Mouse (Mus musculus) hindbrain, embryonic 16.5 days (tissue): ENCODE measurements at regions not wholly inside any gene's neighbourhood (a gene's known extent, or its start where the extent isn't known, plus 50 kb on each side); places are given as distances from the start of the nearest gene placed in this dataset.

Source experiments
- ATAC-seq: fragments of 200-750 bp; cut with Nextera tagmentation; 2 replicates; pipeline ENCODE4 v1.8.0; 2017; ENCODE audit warnings: moderate TSS enrichment, moderate library complexity
- H3K27ac ChIP-seq: fragments of 300-500 bp; sonication (generic); 2 replicates; pipeline ENCODE4 v1.5.1; 2014; ENCODE audit warnings: low read depth, mild to moderate bottlenecking, control low read depth, low read length, moderate library complexity
- H3K27me3 ChIP-seq: fragments of 300-500 bp; sonication (generic); replicated peaks from 2 replicates; pipeline ENCODE4 v1.6.1; 2014; ENCODE audit warnings: low read length; ENCODE audit not compliant: control insufficient read depth, insufficient read depth
- H3K36me3 ChIP-seq: fragments of 300-500 bp; sonication (generic); 2 replicates; pipeline ENCODE4 v1.6.1; 2014; ENCODE audit warnings: mild to moderate bottlenecking, low read length, moderate library complexity, mixed read lengths; ENCODE audit not compliant: control insufficient read depth, insufficient read depth
- H3K4me1 ChIP-seq: fragments of 300-500 bp; sonication (generic); 2 replicates; pipeline ENCODE4 v1.6.1; 2014; ENCODE audit warnings: low read depth, low read length; ENCODE audit not compliant: control insufficient read depth, insufficient read depth
- H3K4me2 ChIP-seq: fragments of 300-500 bp; sonication (generic); 2 replicates; pipeline ENCODE4 v1.6.1; 2014; ENCODE audit warnings: mild to moderate bottlenecking, low read length, control low read depth, moderate library complexity
- H3K4me3 ChIP-seq: fragments of 300-500 bp; sonication (generic); 2 replicates; pipeline ENCODE4 v1.5.1; 2014; ENCODE audit warnings: mild to moderate bottlenecking, low read length, control low read depth, moderate library complexity
- H3K9ac ChIP-seq: fragments of 300-500 bp; sonication (generic); 2 replicates; pipeline ENCODE4 v1.6.1; 2014; ENCODE audit warnings: low read depth, mild to moderate bottlenecking, control low read depth, low read length, moderate library complexity
- H3K9me3 ChIP-seq: fragments of 300-500 bp; sonication (generic); 2 replicates; pipeline ENCODE4 v1.6.1; 2014; ENCODE audit warnings: mild to moderate bottlenecking, low read length, moderate library complexity; ENCODE audit not compliant: control insufficient read depth
- WGBS: fragments of 180-500 bp; shearing (Covaris S2); extraction: QIAGEN DNeasy Blood & Tissue Kit; methylation state at CpG from one replicate; pipeline ENCODE4 v1.1.7; 2014; 5-methylcytosine and 5-hydroxymethylcytosine counted together

DNA sequence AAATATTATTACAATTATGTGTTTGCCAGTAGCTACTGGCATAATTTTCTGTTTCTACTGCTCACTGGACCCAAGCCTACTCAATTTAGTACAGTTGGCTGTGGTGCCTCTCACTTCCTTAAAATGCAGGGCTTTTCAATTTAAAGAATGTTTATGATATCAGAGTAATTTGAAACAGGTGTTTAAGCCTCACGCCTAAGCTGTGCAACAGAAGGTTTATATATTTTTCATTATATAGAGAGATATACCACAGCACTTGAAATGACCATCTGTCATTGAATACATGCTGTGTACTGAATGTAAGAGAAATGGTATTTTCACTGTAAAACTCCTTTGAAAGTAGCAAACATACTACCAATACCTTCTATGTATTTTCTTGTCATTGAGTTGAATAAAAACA lies 376.8 kb downstream of the Otol1 start:
- H3K27me3 ChIP-seq = no peaks in the 10 kb centered on the region
- no peak overlapping the region for H3K9ac ChIP-seq
- no peaks in the 10 kb centered on the region for H3K9me3 ChIP-seq
- no peak overlapping the region for H3K27ac ChIP-seq
- ATAC-seq = no peak
- no peak overlapping the region for H3K4me2 ChIP-seq
- WGBS = 83% methylated on average over 1 of the region's 1 CpGs
- no peaks in the 10 kb centered on the region for H3K4me1 ChIP-seq
- H3K36me3 ChIP-seq = no peaks in the 10 kb centered on the region
- H3K4me3 ChIP-seq = no peak overlapping the region

DNA sequence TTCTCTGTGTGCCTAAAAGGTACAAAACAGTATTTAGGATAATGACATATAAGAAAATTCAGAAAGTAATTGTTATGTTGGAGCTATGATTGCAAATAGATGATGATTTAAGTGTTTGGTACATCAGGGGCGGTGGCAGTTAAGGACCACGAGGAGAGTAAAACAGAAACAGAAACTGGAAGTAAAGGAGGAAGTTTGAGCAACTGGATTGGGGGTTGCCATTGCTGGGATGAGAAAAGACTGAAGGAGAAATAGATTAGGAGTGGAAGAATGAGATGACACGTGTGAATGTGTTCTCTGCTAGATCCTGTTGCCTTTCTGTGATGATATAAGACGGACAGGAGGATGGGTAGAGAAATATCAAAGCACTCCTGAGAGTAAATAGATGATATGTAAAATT lies 378.5 kb downstream of the Otol1 start:
- WGBS = 85% methylated on average over 4 of the region's 4 CpGs
- Histone ChIP-seq H3K27ac (no peak overlapping the region), H3K36me3 (no peaks in the 10 kb centered on the region), H3K4me2 (no peak overlapping the region), H3K4me1 (no peaks in the 10 kb centered on the region), H3K9me3 (no peaks in the 10 kb centered on the region), H3K9ac (no peak overlapping the region), H3K4me3 (no peak overlapping the region), H3K27me3 (no peaks in the 10 kb centered on the region)
- ATAC-seq = no peak

DNA sequence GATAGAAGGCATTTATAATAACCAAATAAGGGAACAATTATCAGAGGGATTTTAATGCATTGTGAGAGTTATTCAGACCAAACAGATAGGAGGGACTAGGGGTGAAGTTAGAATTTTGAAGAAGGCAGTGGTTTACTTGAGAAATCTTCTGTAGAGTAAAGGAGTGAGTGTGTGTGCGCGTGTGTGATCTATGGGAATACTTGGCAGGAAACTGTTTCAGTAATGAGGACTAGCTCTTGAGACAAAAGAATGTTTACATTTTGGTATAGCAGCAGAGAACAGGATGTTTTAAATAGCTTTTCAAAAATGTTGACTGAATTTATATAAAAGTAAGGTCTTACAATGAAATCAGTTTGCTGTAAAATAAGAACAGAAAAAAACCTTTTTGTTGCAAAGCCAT lies 393.8 kb downstream of the Otol1 start:
- Histone ChIP-seq H3K27me3 (no peaks in the 10 kb centered on the region), H3K36me3 (no peaks in the 10 kb centered on the region), H3K4me2 (no peak overlapping the region), H3K9me3 (peaks cover 3% of the 10 kb centered on the region; the same call in 1 of the 2 replicates), H3K4me1 (no peaks in the 10 kb centered on the region), H3K4me3 (no peak overlapping the region), H3K27ac (no peak overlapping the region), H3K9ac (no peak overlapping the region)
- WGBS = 78% methylated on average over 2 of the region's 2 CpGs
- ATAC-seq = no peak

DNA sequence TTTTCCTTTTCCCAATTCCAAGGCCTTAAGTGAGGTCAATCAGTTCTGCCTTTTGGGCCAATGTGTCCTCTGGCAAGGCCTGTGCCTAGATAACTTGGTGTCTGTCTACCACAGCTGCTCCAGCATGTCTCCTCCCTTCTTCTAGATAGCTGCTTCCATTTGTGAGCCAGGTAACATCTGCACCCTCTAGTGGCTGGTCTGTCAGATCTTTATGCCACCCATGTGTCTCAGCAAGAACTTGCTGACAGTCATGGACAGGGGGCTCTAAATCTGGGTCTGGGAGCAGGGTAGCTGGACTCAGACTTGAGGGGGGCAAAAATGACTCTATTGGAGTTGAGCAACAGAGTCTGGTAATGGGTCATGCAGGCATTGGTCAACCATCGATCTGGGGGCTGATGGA lies 399.2 kb downstream of the Otol1 start:
- Histone ChIP-seq H3K27me3 (no peaks in the 10 kb centered on the region), H3K36me3 (no peaks in the 10 kb centered on the region), H3K27ac (no peak overlapping the region), H3K9me3 (peaks cover 3% of the 10 kb centered on the region; the same call in 1 of the 2 replicates), H3K4me3 (no peak overlapping the region), H3K4me1 (no peaks in the 10 kb centered on the region), H3K4me2 (no peak overlapping the region), H3K9ac (no peak overlapping the region)
- no peak for ATAC-seq
- WGBS = 86% methylated on average over 1 of the region's 1 CpGs

DNA sequence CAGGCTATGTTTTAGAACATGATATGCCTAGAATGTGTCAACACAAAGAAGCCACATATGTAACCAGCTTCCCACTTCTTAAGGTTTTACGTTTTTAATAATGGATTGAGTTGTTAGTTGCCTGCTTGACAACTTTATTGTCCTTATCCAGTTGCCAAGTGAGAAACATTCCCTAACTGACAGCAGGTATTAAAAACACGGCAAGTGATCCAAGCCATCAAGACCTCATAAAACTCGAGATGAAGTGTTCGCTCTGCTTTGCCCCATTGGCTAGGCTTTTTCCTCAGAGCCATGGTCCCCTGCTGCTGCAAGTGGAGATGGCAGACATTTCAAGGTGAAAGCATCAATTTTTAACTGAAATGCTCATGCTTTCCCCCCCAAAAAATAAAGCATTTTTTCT lies 410.9 kb downstream of the Otol1 start:
- Histone ChIP-seq H3K27ac (no peak overlapping the region), H3K9ac (no peak overlapping the region), H3K4me2 (no peak overlapping the region), H3K4me3 (no peak overlapping the region), H3K4me1 (no peaks in the 10 kb centered on the region), H3K36me3 (no peaks in the 10 kb centered on the region), H3K9me3 (no peaks in the 10 kb centered on the region), H3K27me3 (no peaks in the 10 kb centered on the region)
- no peak for ATAC-seq
- WGBS = 53% methylated on average over 4 of the region's 4 CpGs

DNA sequence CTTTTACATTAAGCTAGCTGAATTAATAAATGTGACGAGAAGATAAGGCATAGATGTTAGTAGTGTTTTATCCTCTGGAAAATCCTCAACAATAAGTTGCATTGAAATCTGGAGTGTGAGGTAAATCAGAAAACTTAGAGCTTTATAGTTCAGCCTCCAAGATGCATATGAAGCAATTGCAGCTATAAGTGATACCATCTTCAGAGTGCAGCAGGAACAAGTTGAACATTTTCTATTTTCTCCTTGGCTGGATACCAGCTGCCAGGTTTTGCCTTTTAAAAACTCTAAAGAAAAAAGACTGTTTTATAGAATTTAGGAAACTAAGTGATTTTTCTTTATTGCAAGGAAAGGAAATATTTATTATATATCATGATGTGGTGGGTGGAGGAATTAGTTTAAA lies 414.6 kb downstream of the Otol1 start:
- no peak overlapping the region for H3K4me2 ChIP-seq
- 96% methylated on average over 1 of the region's 1 CpGs for WGBS
- H3K27me3 ChIP-seq = no peaks in the 10 kb centered on the region
- no peaks in the 10 kb centered on the region for H3K9me3 ChIP-seq
- no peaks in the 10 kb centered on the region for H3K4me1 ChIP-seq
- no peaks in the 10 kb centered on the region for H3K36me3 ChIP-seq
- H3K9ac ChIP-seq = no peak overlapping the region
- H3K4me3 ChIP-seq = no peak overlapping the region
- ATAC-seq = no peak
- H3K27ac ChIP-seq = no peak overlapping the region

DNA sequence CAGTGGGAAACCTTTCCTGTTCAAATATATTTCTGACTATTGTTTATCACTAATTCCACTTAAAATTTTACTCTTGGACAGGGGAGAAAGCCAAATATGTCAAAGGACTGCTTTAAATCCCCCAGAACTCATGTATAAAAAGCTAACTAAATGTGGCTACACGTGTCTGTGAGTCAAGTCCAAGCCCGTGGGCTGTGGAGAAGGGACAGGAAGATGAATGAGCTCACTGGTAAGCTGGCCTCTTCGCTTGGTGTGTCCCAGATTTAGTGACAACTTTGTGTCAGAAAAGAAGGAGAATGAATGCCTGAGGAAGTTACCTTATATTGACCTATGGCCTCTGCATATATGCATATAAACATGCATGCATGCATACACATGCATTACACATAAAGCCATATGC lies 415.3 kb downstream of the Otol1 start:
- Histone ChIP-seq H3K27me3 (no peaks in the 10 kb centered on the region), H3K27ac (no peak overlapping the region), H3K4me1 (no peaks in the 10 kb centered on the region), H3K9me3 (no peaks in the 10 kb centered on the region), H3K4me3 (no peak overlapping the region), H3K36me3 (no peaks in the 10 kb centered on the region), H3K4me2 (no peak overlapping the region), H3K9ac (no peak overlapping the region)
- WGBS = 66% methylated on average over 3 of the region's 3 CpGs
- no peak for ATAC-seq

DNA sequence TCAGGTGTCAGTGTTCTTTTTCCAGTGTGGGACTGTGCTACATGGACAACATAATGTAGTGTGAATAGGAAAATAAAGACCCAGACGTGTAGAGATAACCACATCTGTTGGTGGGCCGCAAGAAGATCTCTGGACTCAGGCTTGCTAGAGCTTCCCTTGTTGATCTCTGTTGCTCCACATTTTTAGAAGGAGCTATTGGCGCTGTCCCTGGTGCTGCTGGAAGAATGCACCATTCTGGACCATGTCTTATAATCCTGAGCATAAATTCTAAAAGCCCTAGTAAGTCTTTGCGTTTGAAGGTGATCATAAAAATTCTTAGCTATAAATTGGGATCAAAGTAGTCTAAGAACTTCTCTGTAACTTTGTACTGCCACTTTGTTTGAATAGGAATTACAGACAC lies 429.3 kb downstream of the Otol1 start:
- no peak overlapping the region for H3K9ac ChIP-seq
- no peaks in the 10 kb centered on the region for H3K27me3 ChIP-seq
- H3K27ac ChIP-seq = no peak overlapping the region
- no peak for ATAC-seq
- H3K9me3 ChIP-seq = 0 out of 2 replicates have a peak, but pooled peaks cover under 1% of the 10 kb centered on the region
- WGBS = 78% methylated on average over 4 of the region's 4 CpGs
- H3K4me3 ChIP-seq = no peak overlapping the region
- no peaks in the 10 kb centered on the region for H3K4me1 ChIP-seq
- H3K36me3 ChIP-seq = no peaks in the 10 kb centered on the region
- no peak overlapping the region for H3K4me2 ChIP-seq

DNA sequence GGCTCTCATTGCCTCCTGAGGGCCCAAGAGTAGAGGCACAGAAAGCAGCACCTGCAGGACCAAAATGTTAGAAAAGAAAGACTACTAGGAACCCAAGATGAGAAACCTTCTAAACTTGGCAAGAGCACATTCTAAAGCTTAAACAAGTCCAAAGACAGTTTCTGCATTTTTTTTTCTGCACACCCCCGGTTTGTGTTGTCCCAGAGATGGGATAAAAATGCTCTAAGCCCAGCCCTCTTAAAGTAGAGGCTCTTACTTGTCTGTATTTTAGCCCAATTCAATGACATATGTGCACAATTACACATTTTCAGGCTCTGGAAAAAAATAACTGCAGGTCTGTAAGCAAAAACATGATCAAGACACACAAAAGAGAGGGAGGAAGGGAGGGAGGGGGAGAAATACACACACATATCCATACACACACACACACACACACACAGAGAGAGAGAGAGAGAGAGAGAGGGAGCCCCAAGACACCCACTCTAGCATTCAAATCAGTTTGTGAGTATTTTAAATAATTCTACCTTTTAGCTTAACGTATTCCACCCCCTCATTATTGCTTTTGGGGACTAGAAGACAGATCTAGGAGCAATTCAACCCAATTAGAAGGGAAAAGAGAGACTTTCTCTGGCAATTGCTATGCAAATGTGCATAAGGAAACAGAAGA lies 449.9 kb downstream of the Otol1 start:
- ATAC-seq = no peak

DNA sequence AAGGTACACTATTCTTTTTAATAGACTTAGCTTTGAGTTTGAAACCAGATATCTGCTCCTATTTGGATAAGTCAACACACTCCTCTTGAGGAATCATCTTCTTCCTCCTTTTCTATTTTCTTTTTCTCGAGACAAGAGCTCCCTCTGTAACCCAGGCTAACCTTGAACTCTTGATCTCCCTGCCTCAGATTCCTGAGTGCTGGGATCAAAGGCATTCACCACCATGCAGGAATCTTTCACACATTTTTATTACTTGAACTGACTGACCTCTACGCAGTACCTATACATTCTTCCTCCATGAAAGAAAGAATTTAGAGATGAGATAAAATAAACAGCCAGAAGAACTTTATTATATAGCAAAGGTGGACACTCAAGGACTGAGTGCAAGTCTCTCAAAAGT lies 453.4 kb downstream of the Otol1 start:
- Histone ChIP-seq H3K9me3 (no peaks in the 10 kb centered on the region), H3K4me2 (no peak overlapping the region), H3K4me3 (no peak overlapping the region), H3K36me3 (no peaks in the 10 kb centered on the region), H3K4me1 (no peaks in the 10 kb centered on the region), H3K9ac (no peak overlapping the region), H3K27me3 (no peaks in the 10 kb centered on the region), H3K27ac (no peak overlapping the region)
- ATAC-seq = no peak
- WGBS = 78% methylated on average over 2 of the region's 2 CpGs

More for the DNA sequence above, 449.9 kb downstream of the Otol1 start:
- H3K27ac ChIP-seq = no peak overlapping the region
- H3K4me2 ChIP-seq = no peak overlapping the region
- H3K9ac ChIP-seq = no peak overlapping the region
- no peaks in the 10 kb centered on the region for H3K36me3 ChIP-seq
- no peaks in the 10 kb centered on the region for H3K4me1 ChIP-seq
- H3K27me3 ChIP-seq = no peaks in the 10 kb centered on the region
- H3K4me3 ChIP-seq = no peak overlapping the region
- WGBS = 36% methylated on average over 2 of the region's 2 CpGs
- H3K9me3 ChIP-seq = no peaks in the 10 kb centered on the region
